1 mouse cellular context compared by ENCODE assay signal in genomic region chr9:45119316-45119953, GRCm38 (mm10).
A peak's percentile ranks its signal among the peaks of the same experiment; 100 is the strongest.
TF ChIP-seq lines count a peak whose summit lies in the region.

No protein-coding gene starts in this region.

TF ChIP-seq in CH12.LX, 34 proteins besides CTCF, POLR2A, EP300 and RAD21:
- TF ChIP-seq UBTF (IDR thresholded peaks at IDR 0.05; ENCODE audit: low read depth, low read length) (no peak), SMC3 (IDR thresholded peaks at IDR 0.05; ENCODE audit: low read depth, low read length) (peak; percentile 32; the same call in 1 of the 2 replicates), MXI1 (IDR thresholded peaks at IDR 0.05; ENCODE audit: low read depth, low read length) (no peak), USF1 (IDR thresholded peaks at IDR 0.05; ENCODE audit: low read depth, low read length) (peak; percentile 41)
TF ChIP-seq in CH12.LX: peak in this region for 2.
